Mouse (Mus musculus) kidney, adult 2 months (tissue): ENCODE measurements around the gene Dpp6.

Source experiments
- CTCF ChIP-seq: fragments of 200-500 bp; conservative IDR thresholded peaks from 2 replicates; pipeline ENCODE4 v1.5.1; 2011; ENCODE audit warnings: low read depth, mild to moderate bottlenecking, control low read depth, low read length, moderate library complexity, mixed read lengths; ENCODE audit not compliant: insufficient read depth, insufficient read length
- POLR2A ChIP-seq: fragments of 200-500 bp; IDR thresholded peaks from one replicate; pipeline ENCODE4 v1.6.1; 2011; ENCODE audit warnings: low read depth, low read length, control low read depth

DNA sequence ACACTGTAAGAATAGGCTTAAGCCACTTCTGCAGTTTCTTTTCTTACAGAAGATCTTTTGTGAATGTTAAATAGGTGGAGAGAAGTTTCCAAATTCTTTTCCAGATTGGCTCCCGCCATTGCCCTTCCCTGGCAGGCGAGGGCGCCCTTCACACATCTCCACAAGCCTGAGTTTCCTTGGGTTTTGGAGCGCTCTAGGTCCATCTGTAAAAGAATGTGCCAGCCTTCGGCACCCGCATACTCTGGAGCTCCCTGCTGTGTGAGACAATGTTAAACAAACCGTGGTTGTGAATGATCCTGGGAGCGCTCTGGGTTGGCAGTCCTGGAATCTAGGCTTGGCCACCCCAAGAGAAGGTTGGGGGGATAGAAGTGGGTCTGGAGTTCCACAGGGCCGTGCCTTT lies 86.8 kb downstream of the Dpp6 start:
- TF ChIP-seq POLR2A (no peak), CTCF (no peak)
